Mouse (Mus musculus): ENCODE data around the gene Aasdhppt.

DNA sequence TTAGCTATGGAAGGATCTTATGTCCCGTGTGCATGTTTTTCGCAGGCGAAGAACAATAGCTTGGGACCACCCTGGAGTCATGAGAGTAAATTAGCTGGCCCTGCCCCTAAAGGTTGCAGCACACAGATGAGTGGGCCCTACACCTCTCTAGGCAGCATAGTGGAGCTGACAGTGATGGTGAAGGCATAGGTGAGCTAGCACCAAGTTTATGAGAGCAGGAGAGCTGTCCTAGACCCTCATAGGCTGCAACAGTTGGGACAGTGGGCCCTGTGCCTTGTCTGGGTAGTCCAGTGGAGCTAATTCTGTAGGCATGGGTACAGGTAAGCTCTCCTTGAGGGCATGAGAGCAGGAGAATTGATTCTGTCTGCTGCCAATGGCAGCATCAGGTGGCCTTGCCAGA is 42.4 kb downstream of the Aasdhppt start:
- TF ChIP-seq CTCF (IDR thresholded peaks at IDR 0.05; ENCODE audit: borderline replicate concordance, extremely low read depth, insufficient read depth, insufficient read length): no peak
- no peak for TF ChIP-seq POLR2A (IDR thresholded peaks at IDR 0.05; ENCODE audit: borderline replicate concordance, extremely low read depth, insufficient read depth, insufficient read length, poor library complexity, severe bottlenecking)
